Mouse (Mus musculus): Measurements from ENCODE around the gene Olfr221. TPM values are rescaled to one million over a fixed set of nuclear protein-coding genes. Genes with fewer than 3 reads are reported as not detected.
"Not testable (repeated sequence)": the region's sequence is repeated elsewhere in the genome, so short reads cannot be mapped to it uniquely, and the experiment has no call there.

Gene Olfr221
- not detected in 2 replicates for polyA plus RNA-seq (2015; fragmentation: Nextera tagmentation; extraction: Ambion mirVana)

- not testable (repeated sequence) for H3K4me2 ChIP-seq; H3K4me1 ChIP-seq (replicated peaks); H3K9me3 ChIP-seq (replicated peaks); ATAC-seq (replicated peaks; ENCODE audit: insufficient number of reproducible peaks, insufficient read depth, low FRiP score, low read depth); H3K27me3 ChIP-seq; H3K4me3 ChIP-seq; H3K9ac ChIP-seq; H3K36me3 ChIP-seq; H3K27ac ChIP-seq
- 50% methylated on average over 3 of the region's 3 CpGs for WGBS
Observed at GRCm38 (mm10) chr14:52042359-52042758, at the start of gene Olfr221. Gene Olfr221, minus strand, starts transcription at chr14:52042459.

GRCm38 (mm10) chr14:52083083-52083482, 40.8 kb upstream of the Olfr221 start:
- H3K9me3 ChIP-seq (replicated peaks), result no peaks in the 10 kb centered on the region
- ATAC-seq (replicated peaks; ENCODE audit: insufficient number of reproducible peaks, insufficient read depth, low FRiP score, low read depth), result no peak
- H3K4me3 ChIP-seq, result no peak overlapping the region
- no peak overlapping the region for H3K4me2 ChIP-seq
- H3K9ac ChIP-seq, result no peak overlapping the region
- H3K27ac ChIP-seq, result no peak overlapping the region
- H3K36me3 ChIP-seq, result peaks cover 64% of the 10 kb centered on the region
- no peaks in the 10 kb centered on the region for H3K4me1 ChIP-seq (replicated peaks)
- no peaks in the 10 kb centered on the region for H3K27me3 ChIP-seq

- Histone ChIP-seq H3K4me3 (no peak overlapping the region), H3K36me3 (peaks cover 51% of the 10 kb centered on the region), H3K9ac (no peak overlapping the region), H3K27me3 (no peaks in the 10 kb centered on the region), H3K4me2 (no peak overlapping the region), H3K9me3 (replicated peaks) (no peaks in the 10 kb centered on the region), H3K4me1 (replicated peaks) (no peaks in the 10 kb centered on the region), H3K27ac (no peak overlapping the region)
- ATAC-seq (replicated peaks; ENCODE audit: insufficient number of reproducible peaks, insufficient read depth, low FRiP score, low read depth), result no peak
- WGBS, result 94% methylated on average over 15 of the region's 15 CpGs
Observed at GRCm38 (mm10) chr14:52071599-52072137, 29.4 kb upstream of the Olfr221 start.

- no peak overlapping the region for H3K4me2 ChIP-seq
- ATAC-seq (replicated peaks; ENCODE audit: insufficient number of reproducible peaks, insufficient read depth, low FRiP score, low read depth), result no peak
- no peak overlapping the region for H3K9ac ChIP-seq
- 53% methylated on average over 4 of the region's 4 CpGs for WGBS
- H3K4me3 ChIP-seq, result no peak overlapping the region
- H3K27ac ChIP-seq, result no peak overlapping the region
- no peaks in the 10 kb centered on the region for H3K4me1 ChIP-seq (replicated peaks)
- H3K36me3 ChIP-seq, result peaks cover 6% of the 10 kb centered on the region; the same call in 1 of the 2 replicates
- H3K27me3 ChIP-seq, result no peaks in the 10 kb centered on the region
- no peaks in the 10 kb centered on the region for H3K9me3 ChIP-seq (replicated peaks)
Observed at GRCm38 (mm10) chr14:52066135-52066534, 23.9 kb upstream of the Olfr221 start.

GRCm38 (mm10) chr14:52061798-52062197, 19.5 kb upstream of the Olfr221 start:
- Histone ChIP-seq H3K36me3 (no peaks in the 10 kb centered on the region), H3K9ac (no peak overlapping the region), H3K9me3 (replicated peaks) (no peaks in the 10 kb centered on the region), H3K27me3 (no peaks in the 10 kb centered on the region), H3K4me3 (no peak overlapping the region), H3K4me2 (no peak overlapping the region), H3K4me1 (replicated peaks) (no peaks in the 10 kb centered on the region), H3K27ac (no peak overlapping the region)
- no peak for ATAC-seq (replicated peaks; ENCODE audit: insufficient number of reproducible peaks, insufficient read depth, low FRiP score, low read depth)
- 84% methylated on average over 8 of the region's 8 CpGs for WGBS

- Histone ChIP-seq H3K9ac (no peak overlapping the region), H3K9me3 (replicated peaks) (no peaks in the 10 kb centered on the region), H3K4me3 (no peak overlapping the region), H3K27me3 (no peaks in the 10 kb centered on the region), H3K4me1 (replicated peaks) (no peaks in the 10 kb centered on the region), H3K36me3 (no peaks in the 10 kb centered on the region), H3K4me2 (no peak overlapping the region), H3K27ac (no peak overlapping the region)
- 76% methylated on average over 1 of the region's 1 CpGs for WGBS
- no peak for ATAC-seq (replicated peaks; ENCODE audit: insufficient number of reproducible peaks, insufficient read depth, low FRiP score, low read depth)
Observed at GRCm38 (mm10) chr14:52060800-52061199, 18.5 kb upstream of the Olfr221 start.

GRCm38 (mm10) chr14:52059982-52060381, 17.7 kb upstream of the Olfr221 start:
- Histone ChIP-seq H3K9me3 (replicated peaks) (no peaks in the 10 kb centered on the region), H3K27me3 (no peaks in the 10 kb centered on the region), H3K4me2 (no peak overlapping the region), H3K36me3 (no peaks in the 10 kb centered on the region), H3K9ac (no peak overlapping the region), H3K27ac (no peak overlapping the region), H3K4me3 (no peak overlapping the region), H3K4me1 (replicated peaks) (no peaks in the 10 kb centered on the region)
- WGBS, result 65% methylated on average over 4 of the region's 4 CpGs
- no peak for ATAC-seq (replicated peaks; ENCODE audit: insufficient number of reproducible peaks, insufficient read depth, low FRiP score, low read depth)

GRCm38 (mm10) chr14:52052720-52053119, 10.5 kb upstream of the Olfr221 start:
- not testable (repeated sequence) for H3K27ac ChIP-seq; H3K9me3 ChIP-seq (replicated peaks); H3K4me1 ChIP-seq (replicated peaks); H3K4me3 ChIP-seq; ATAC-seq (replicated peaks; ENCODE audit: insufficient number of reproducible peaks, insufficient read depth, low FRiP score, low read depth); H3K36me3 ChIP-seq; H3K4me2 ChIP-seq; H3K9ac ChIP-seq; H3K27me3 ChIP-seq
- WGBS, result 91% methylated on average over 3 of the region's 3 CpGs

GRCm38 (mm10) chr14:52045966-52046565, 3.8 kb upstream of the Olfr221 start:
- no peaks in the 10 kb centered on the region for H3K27me3 ChIP-seq
- no peaks in the 10 kb centered on the region for H3K9me3 ChIP-seq (replicated peaks)
- WGBS, result 74% methylated on average over 9 of the region's 9 CpGs
- ATAC-seq (replicated peaks; ENCODE audit: insufficient number of reproducible peaks, insufficient read depth, low FRiP score, low read depth), result no peak
- no peak overlapping the region for H3K9ac ChIP-seq
- no peaks in the 10 kb centered on the region for H3K36me3 ChIP-seq
- peaks cover 2% of the 10 kb centered on the region; the same call in 1 of the 2 replicates for H3K4me1 ChIP-seq (replicated peaks)
- no peak overlapping the region for H3K27ac ChIP-seq
- no peak overlapping the region for H3K4me3 ChIP-seq
- no peak overlapping the region for H3K4me2 ChIP-seq

GRCm38 (mm10) chr14:52044901-52045678, 2.8 kb upstream of the Olfr221 start:
- Histone ChIP-seq H3K9ac (no peak overlapping the region), H3K36me3 (no peaks in the 10 kb centered on the region), H3K4me1 (replicated peaks) (peaks cover 2% of the 10 kb centered on the region; the same call in 1 of the 2 replicates), H3K9me3 (replicated peaks) (no peaks in the 10 kb centered on the region), H3K4me2 (0 out of 2 replicates have a peak overlapping the region, but pooled peaks have one; percentile 21), H3K4me3 (no peak overlapping the region), H3K27ac (no peak overlapping the region), H3K27me3 (no peaks in the 10 kb centered on the region)
- ATAC-seq (replicated peaks; ENCODE audit: insufficient number of reproducible peaks, insufficient read depth, low FRiP score, low read depth), result no peak
- 7% methylated on average over 8 of the region's 8 CpGs for WGBS

GRCm38 (mm10) chr14:52043446-52043845, 1.2 kb upstream of the Olfr221 start:
- Histone ChIP-seq H3K4me2 (no peak overlapping the region), H3K27me3 (no peaks in the 10 kb centered on the region), H3K36me3 (no peaks in the 10 kb centered on the region), H3K4me1 (replicated peaks) (peaks cover 2% of the 10 kb centered on the region; the same call in 1 of the 2 replicates), H3K9me3 (replicated peaks) (no peaks in the 10 kb centered on the region), H3K9ac (no peak overlapping the region), H3K27ac (no peak overlapping the region), H3K4me3 (no peak overlapping the region)
- 50% methylated on average over 6 of the region's 6 CpGs for WGBS
- no peak for ATAC-seq (replicated peaks; ENCODE audit: insufficient number of reproducible peaks, insufficient read depth, low FRiP score, low read depth)
